Mouse (Mus musculus) ES-Bruce4 (cell line): ENCODE measurements around the gene Gm49393.

Source experiments
- CTCF ChIP-seq: IDR thresholded peaks from one replicate; pipeline ENCODE4 v1.8.1; 2011; ENCODE audit warnings: low read depth, low read length
- POLR2A ChIP-seq: IDR thresholded peaks from one replicate; pipeline ENCODE4 v1.8.1; 2011; ENCODE audit warnings: low read length; ENCODE audit not compliant: insufficient read depth

- TF ChIP-seq CTCF = no peak
- no peak for TF ChIP-seq POLR2A
These were observed 92.7 kb downstream of the Gm49393 start for GRCm38 (mm10) chr13:60842703-60843102.
